Comparison of ENCODE assay signal across 26 mouse cellular contexts in genomic region chr17:32132087-32132486, GRCm38 (mm10). TPM values are rescaled to one million over a fixed set of nuclear protein-coding genes. Genes with fewer than 3 reads are reported as not detected.
DNase-seq lines count a peak whose midpoint lies in the region; ATAC-seq and TF ChIP-seq lines count a peak whose summit lies in the region.
"Had no signal": no experiment of that assay in that cellular context is flagged by ENCODE, and none has a peak within 500 bp of the region (broad histone marks: within the 10 kb centered on the region; RNA-seq: fewer than 3 reads in every experiment).

No protein-coding gene starts in this region.

- 92% methylated on average over 11 of the region's 11 CpGs for WGBS in heart, embryonic 12.5 days
- 14% methylated on average over 11 of the region's 11 CpGs for WGBS in cerebellum, adult 2 months
- WGBS in liver, embryonic 12.5 days (ENCODE audit: insufficient replicate concordance): 81% methylated on average over 11 of the region's 11 CpGs

- no peaks in the 10 kb centered on the region for H3K9me3 ChIP-seq in heart, embryonic 12.5 days (replicated peaks)
- H3K9me3 ChIP-seq in CH12.LX (replicated peaks; ENCODE audit: low read length): no peaks in the 10 kb centered on the region
- no peaks in the 10 kb centered on the region for H3K9me3 ChIP-seq in liver, embryonic 12.5 days (replicated peaks)
- H3K9me3 ChIP-seq: embryonic facial prominence, embryonic 13.5 days; forebrain, embryonic 13.5 days; limb, embryonic 10.5 days; midbrain, embryonic 15.5 days had no signal

- no peak for TF ChIP-seq POLR2A in CH12.LX (IDR thresholded peaks at IDR 0.05; ENCODE audit: low read depth, low read length)
- TF ChIP-seq POLR2A in cerebellum, adult 2 months (IDR thresholded peaks at IDR 0.05; ENCODE audit: borderline replicate concordance, insufficient read depth, low read length): no peak

- H3K27ac ChIP-seq in heart, embryonic 12.5 days (ENCODE audit: poor library complexity, severe bottlenecking): no peak overlapping the region
- 0 out of 2 replicates have a peak overlapping the region, but pooled peaks have one; percentile 2 for H3K27ac ChIP-seq in CH12.LX (ENCODE audit: insufficient read depth, low read depth)
- no peak overlapping the region for H3K27ac ChIP-seq in cerebellum, adult 2 months (ENCODE audit: insufficient read depth, low read length)
- no peak overlapping the region for H3K27ac ChIP-seq in liver, embryonic 12.5 days
- H3K27ac ChIP-seq: embryonic facial prominence, embryonic 13.5 days; forebrain, embryonic 13.5 days; kidney, postnatal 0 days; left cerebral cortex, adult 2 months; limb, embryonic 10.5 days; midbrain, embryonic 15.5 days had no signal

- peak; percentile 88 for DNase-seq in heart, adult 11 months
- no peak for DNase-seq in CH12.LX (ENCODE audit: extremely low read depth)
- peak; percentile 72 to 81 for DNase-seq in cerebellum, adult 2 months
- DNase-seq in cerebellum, postnatal 25 days: peak; percentile 76 to 88
- no peak for DNase-seq in c-Kit-positive CD71-positive TER-119-positive erythroid progenitor cells, embryonic 14.5 days (ENCODE audit: low spot score)
- DNase-seq: adrenal gland, postnatal 10 days; embryo, embryonic 11 days; heart, postnatal 10 days; kidney, adult 2 months; layer of hippocampus, adult 9-11 months; liver, postnatal 0 days; lung, postnatal 14 days; thymus, postnatal 25 days had no signal

- H3K4me2 ChIP-seq in heart, embryonic 12.5 days: no peak overlapping the region
- H3K4me2 ChIP-seq in CH12.LX (ENCODE audit: insufficient read depth, low read depth, poor library complexity, severe bottlenecking): no peak overlapping the region
- H3K4me2 ChIP-seq in liver, embryonic 12.5 days: no peak overlapping the region
- H3K4me2 ChIP-seq: embryonic facial prominence, embryonic 13.5 days; forebrain, embryonic 13.5 days; heart, embryonic 11.5 days; midbrain, embryonic 15.5 days had no signal

- no peak overlapping the region for H3K4me3 ChIP-seq in heart, embryonic 12.5 days
- H3K4me3 ChIP-seq in CH12.LX (replicated peaks in 1 of 3; ENCODE audit: low read depth in 2 of 3, low read length in 2 of 3, poor library complexity in 1 of 3): no peak overlapping the region
- H3K4me3 ChIP-seq in cerebellum, adult 2 months (replicated peaks; ENCODE audit: insufficient read depth, low read depth, low read length): no peak overlapping the region
- no peak overlapping the region for H3K4me3 ChIP-seq in liver, embryonic 12.5 days
- H3K4me3 ChIP-seq: embryonic facial prominence, embryonic 13.5 days; erythroblast, embryonic 14.5 days; forebrain, embryonic 13.5 days; left cerebral cortex, adult 2 months; limb, embryonic 10.5 days; midbrain, embryonic 15.5 days had no signal

- TF ChIP-seq RAD21 in CH12.LX (IDR thresholded peaks at IDR 0.05; ENCODE audit: low read depth, low read length): no peak

- no peaks in the 10 kb centered on the region for H3K27me3 ChIP-seq in heart, embryonic 12.5 days (replicated peaks)
- peaks cover 11% of the 10 kb centered on the region for H3K27me3 ChIP-seq in CH12.LX (replicated peaks)
- H3K27me3 ChIP-seq in cerebellum, adult 2 months (ENCODE audit: control insufficient read depth, insufficient read depth, low read length): no peaks in the 10 kb centered on the region
- H3K27me3 ChIP-seq in liver, embryonic 12.5 days (replicated peaks): 0 out of 2 replicates have a peak, but pooled peaks cover 4% of the 10 kb centered on the region
- H3K27me3 ChIP-seq: embryonic facial prominence, embryonic 13.5 days; forebrain, embryonic 13.5 days; midbrain, embryonic 15.5 days had no signal

- H3K79me2 ChIP-seq in CH12.LX (replicated peaks; ENCODE audit: control insufficient read depth, extremely low read depth, insufficient read depth, poor library complexity, severe bottlenecking): no peaks in the 10 kb centered on the region

- dilution Hi-C loops in CH12.LX (cut with MboI; ENCODE audit: extremely low pct_ligation_motif_present, extremely low pct_unique_long_range_greater_than_20kb, low sequenced_read_pairs): no loop called here

- 0 out of 2 replicates have a peak, but pooled peaks cover 8% of the 10 kb centered on the region for H3K4me1 ChIP-seq in heart, embryonic 12.5 days (replicated peaks)
- peaks cover 0 to 7% of the 10 kb centered on the region in 2 experiments; a peak in 2 of 4 replicates for H3K4me1 ChIP-seq in CH12.LX (ENCODE audit: control insufficient read depth in 1 of 2, insufficient read depth in 2 of 2)
- peaks cover 9% of the 10 kb centered on the region; the same call in 1 of the 2 replicates for H3K4me1 ChIP-seq in cerebellum, adult 2 months (ENCODE audit: control insufficient read depth, insufficient read depth, low read length)
- H3K4me1 ChIP-seq in liver, embryonic 12.5 days: peaks cover 11% of the 10 kb centered on the region
- H3K4me1 ChIP-seq: embryonic facial prominence, embryonic 13.5 days; forebrain, embryonic 13.5 days; limb, embryonic 10.5 days; midbrain, embryonic 15.5 days had no signal

- no peak for TF ChIP-seq CTCF in CH12.LX (conservative IDR thresholded peaks at IDR 0.05 in 1 of 2, IDR thresholded peaks at IDR 0.05 in 1 of 2; ENCODE audit: low read depth in 2 of 2, low read length in 2 of 2)
- TF ChIP-seq CTCF in cerebellum, adult 2 months (IDR thresholded peaks at IDR 0.05; ENCODE audit: borderline replicate concordance, insufficient read depth, low read depth, low read length): no peak

- no peak overlapping the region for H3K9ac ChIP-seq in heart, embryonic 12.5 days
- no peak overlapping the region for H3K9ac ChIP-seq in CH12.LX (ENCODE audit: insufficient read depth, low read depth)
- H3K9ac ChIP-seq in liver, embryonic 12.5 days: no peak overlapping the region
- H3K9ac ChIP-seq: embryonic facial prominence, embryonic 13.5 days; forebrain, embryonic 13.5 days; liver, postnatal 0 days; midbrain, embryonic 15.5 days had no signal

- ATAC-seq in heart, embryonic 12.5 days (ENCODE audit: insufficient number of reproducible peaks, low FRiP score): no peak
- ATAC-seq in liver, embryonic 12.5 days: no peak
- ATAC-seq: forebrain, embryonic 13.5 days; inflammation-experienced regulatory T-cells, adult 6 months; liver, postnatal 0 days; midbrain, embryonic 15.5 days had no signal

- peaks cover 75% of the 10 kb centered on the region for H3K36me3 ChIP-seq in heart, embryonic 12.5 days
- no peaks in the 10 kb centered on the region for H3K36me3 ChIP-seq in CH12.LX (replicated peaks in 1 of 2; ENCODE audit: control insufficient read depth in 1 of 2, insufficient read depth in 1 of 2, low read length in 1 of 2)
- H3K36me3 ChIP-seq in liver, embryonic 12.5 days: peaks cover 29% of the 10 kb centered on the region; the same call in 1 of the 2 replicates
- H3K36me3 ChIP-seq: midbrain, embryonic 15.5 days had no signal

- in situ Hi-C loops in CH12.LX (cut with MboI; ENCODE audit: low pct_ligation_motif_present, low pct_unique_long_range_greater_than_20kb, low sequenced_read_pairs): loop anchor here (25.0 kb wide), 1 partner anchor 355 kb away; no protein-coding TSS in a partner anchor

- TF ChIP-seq EP300 in CH12.LX (IDR thresholded peaks at IDR 0.05; ENCODE audit: low read length): no peak

TF ChIP-seq in CH12.LX, 34 proteins besides CTCF, POLR2A, EP300 and RAD21:
- TF ChIP-seq E2F4 (IDR thresholded peaks at IDR 0.05; ENCODE audit: insufficient replicate concordance, low read depth, low read length): no peak
- TF ChIP-seq MAFK (IDR thresholded peaks at IDR 0.05; ENCODE audit: insufficient replicate concordance, low read length): no peak
- no peak for TF ChIP-seq ELF1 (IDR thresholded peaks at IDR 0.05; ENCODE audit: low read depth, low read length)
- TF ChIP-seq ZKSCAN1 (IDR thresholded peaks at IDR 0.05; ENCODE audit: borderline replicate concordance, low read depth, low read length): no peak
- TF ChIP-seq MAZ (IDR thresholded peaks at IDR 0.05; ENCODE audit: low read depth, low read length): no peak
- TF ChIP-seq USF2 (conservative IDR thresholded peaks at IDR 0.05; ENCODE audit: low read depth, low read length): no peak
- no peak for TF ChIP-seq RCOR1 (conservative IDR thresholded peaks at IDR 0.05; ENCODE audit: low read depth, low read length)
- no peak for TF ChIP-seq HCFC1 (IDR thresholded peaks at IDR 0.05; ENCODE audit: low read depth, low read length)
- TF ChIP-seq MXI1 (IDR thresholded peaks at IDR 0.05; ENCODE audit: low read depth, low read length): no peak
- TF ChIP-seq NRF1 (IDR thresholded peaks at IDR 0.05; ENCODE audit: low read depth, low read length): no peak
- no peak for TF ChIP-seq MEF2A (IDR thresholded peaks at IDR 0.05; ENCODE audit: borderline replicate concordance, low read depth, low read length)
- TF ChIP-seq GABPA (IDR thresholded peaks at IDR 0.05; ENCODE audit: insufficient replicate concordance, low read depth, low read length): no peak
- TF ChIP-seq NELFE (IDR thresholded peaks at IDR 0.05; ENCODE audit: low read depth, low read length): no peak
- TF ChIP-seq CHD1 (IDR thresholded peaks at IDR 0.05; ENCODE audit: low read depth, low read length): no peak
- no peak for TF ChIP-seq JUND (conservative IDR thresholded peaks at IDR 0.05; ENCODE audit: low read depth, low read length)
- no peak for TF ChIP-seq KAT2A (IDR thresholded peaks at IDR 0.05; ENCODE audit: insufficient replicate concordance, low read length)
- no peak for TF ChIP-seq SIN3A (IDR thresholded peaks at IDR 0.05; ENCODE audit: low read length)
- TF ChIP-seq PAX5 (IDR thresholded peaks at IDR 0.05; ENCODE audit: low read length): no peak
- no peak for TF ChIP-seq ZC3H11A (IDR thresholded peaks at IDR 0.05; ENCODE audit: low read depth, low read length)
- TF ChIP-seq ZMIZ1 (IDR thresholded peaks at IDR 0.05; ENCODE audit: low read depth, low read length): no peak

RNA-seq across cellular contexts. Expression of gene Notch3, which starts 34.6 kb away (rescaled TPM):
- 8.0 and 10.6 TPM in 2 replicates for polyA plus RNA-seq in heart, embryonic 12.5 days (2016; fragmentation: Nextera tagmentation; extraction: Ambion mirVana)
- total RNA-seq in CH12.LX (2012; rRNA removed) (0.08 and 0.17 TPM in 2 replicates), CH12.LX (2014; rRNA removed) (not detected in 2 replicates)
- not detected in 2 replicates for polyA plus RNA-seq in CH12.LX (2012; ENCODE audit: insufficient read length, low read depth)
- 9.5 and 11.0 TPM in 2 replicates for polyA plus RNA-seq in cerebellum, adult 2 months (2012; rRNA removed)
- polyA plus RNA-seq in liver, embryonic 12.5 days (2016; fragmentation: Nextera tagmentation; extraction: Ambion mirVana): 1.7 and 2.3 TPM in 2 replicates
- total RNA-seq: granulocyte monocyte progenitor cell, adult 5-6 weeks had no signal
- polyA plus RNA-seq: erythroblast, embryonic 14.5 days; inflammation-experienced regulatory T-cells, adult 6 months had no signal

RNA-seq across cellular contexts. Expression of gene Ephx3, which starts 57.3 kb away (rescaled TPM):
- polyA plus RNA-seq in heart, embryonic 12.5 days (2016; fragmentation: Nextera tagmentation; extraction: Ambion mirVana): 0.09 TPM in 1 of 2 replicates, not detected in the other
- total RNA-seq in CH12.LX (2012; rRNA removed) (0.21 and 0.30 TPM in 2 replicates), CH12.LX (2014; rRNA removed) (0.31 TPM in 1 of 2 replicates, not detected in the other)
- polyA plus RNA-seq in CH12.LX (2012; ENCODE audit: insufficient read length, low read depth): 0.20 and 0.24 TPM in 2 replicates
- 0.97 and 1.3 TPM in 2 replicates for polyA plus RNA-seq in cerebellum, adult 2 months (2012; rRNA removed)
- polyA plus RNA-seq in liver, embryonic 12.5 days (2016; fragmentation: Nextera tagmentation; extraction: Ambion mirVana): 0.10 and 0.13 TPM in 2 replicates
- total RNA-seq: granulocyte monocyte progenitor cell, adult 5-6 weeks; megakaryocyte progenitor cell, adult 5-6 weeks had no signal
- polyA plus RNA-seq: erythroblast, embryonic 14.5 days; heart, embryonic 11.5 days; limb, embryonic 10.5 days; liver, postnatal 0 days had no signal

Comparison
In these comparisons a context has a peak if more than half of its experiments do, and no peak if none do; other contexts are left out.
1. DNase-seq: peak in heart, adult 11 months (single experiment), cerebellum, adult 2 months (2 of 2) and cerebellum, postnatal 25 days (2 of 2); none in CH12.LX (single experiment) and c-Kit-positive CD71-positive TER-119-positive erythroid progenitor cells, embryonic 14.5 days (single experiment).